Comparison of ENCODE assay signal across 9 mouse cellular contexts in the genomic region with DNA sequence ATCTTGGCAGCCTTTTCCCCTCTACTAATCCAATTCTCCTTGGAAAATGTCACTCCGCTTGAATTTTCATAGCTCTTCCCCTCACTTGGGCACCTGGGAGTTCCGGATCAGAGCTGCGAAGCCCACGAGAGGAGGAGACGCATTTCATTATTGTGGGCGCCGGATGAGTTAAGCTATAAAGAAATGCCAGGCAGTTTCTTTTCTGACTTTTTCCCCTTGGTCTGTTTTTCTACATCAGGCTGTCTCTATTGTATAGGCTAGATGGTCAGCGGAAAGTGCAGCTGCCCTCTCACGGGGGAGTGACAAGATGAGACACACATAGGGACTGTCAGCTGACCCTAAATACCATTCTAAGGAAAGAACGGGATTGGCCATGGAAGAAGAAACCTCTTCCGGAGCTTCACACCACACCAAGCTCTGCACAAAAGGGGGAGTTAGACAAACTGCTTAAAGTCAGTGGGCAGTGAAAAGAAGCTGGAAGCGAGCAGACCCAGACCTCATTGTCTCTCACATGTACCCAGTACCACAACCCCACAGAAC.
DNase-seq lines count a peak whose midpoint lies in the region; ATAC-seq and TF ChIP-seq lines count a peak whose summit lies in the region.
"Had no signal": no experiment of that assay in that cellular context is flagged by ENCODE, and none has a peak within 500 bp of the region (broad histone marks: within the 10 kb centered on the region; RNA-seq: fewer than 3 reads in every experiment).

No protein-coding gene starts in this region.

- no peak for ATAC-seq in erythroblast, adult 5-6 weeks (replicated peaks; ENCODE audit: low FRiP score, poor library complexity, severe bottlenecking)
- no peak for ATAC-seq in megakaryocyte, adult 5-6 weeks (ENCODE audit: poor library complexity, severe bottlenecking)
- no peak for ATAC-seq in heart, postnatal 0 days (ENCODE audit: insufficient read depth, low read depth)
- ATAC-seq in midbrain, embryonic 14.5 days (ENCODE audit: low FRiP score, low TSS enrichment), result no peak
- no peak for ATAC-seq in intestine, embryonic 15.5 days
- no peak for ATAC-seq in forebrain, embryonic 11.5 days (replicated peaks; ENCODE audit: low FRiP score)

- no peak for TF ChIP-seq CTCF in heart, postnatal 0 days (IDR thresholded peaks at IDR 0.05; ENCODE audit: low read depth)

- peak overlapping the region; percentile 14 for H3K4me3 ChIP-seq in erythroblast, embryonic 14.5 days (replicated peaks)
- peak overlapping the region; percentile 90 for H3K4me3 ChIP-seq in megakaryocyte, embryonic 14.5 days (replicated peaks)
- H3K4me3 ChIP-seq in heart, postnatal 0 days (ENCODE audit: low read depth, low read length), result peak overlapping the region; percentile 11; the same call in 1 of the 2 replicates
- H3K4me3 ChIP-seq in midbrain, embryonic 14.5 days (replicated peaks; ENCODE audit: low read depth, low read length), result no peak overlapping the region
- no peak overlapping the region for H3K4me3 ChIP-seq in intestine, embryonic 15.5 days (replicated peaks)
- no peak overlapping the region for H3K4me3 ChIP-seq in forebrain, embryonic 11.5 days (ENCODE audit: low read depth, low read length)

- no peak overlapping the region for H3K9ac ChIP-seq in heart, postnatal 0 days (replicated peaks; ENCODE audit: low read depth, low read length)
- peak overlapping the region; percentile 26; the same call in 1 of the 2 replicates for H3K9ac ChIP-seq in midbrain, embryonic 14.5 days (replicated peaks; ENCODE audit: low read length)
- H3K9ac ChIP-seq in intestine, embryonic 15.5 days, result no peak overlapping the region
- H3K9ac ChIP-seq in forebrain, embryonic 11.5 days (ENCODE audit: low read length), result no peak overlapping the region

- peak overlapping the region; percentile 45 for H3K4me2 ChIP-seq in heart, postnatal 0 days (ENCODE audit: low read depth, low read length)
- peak overlapping the region; percentile 33; the same call in 1 of the 2 replicates for H3K4me2 ChIP-seq in midbrain, embryonic 14.5 days (ENCODE audit: low read length)
- no peak overlapping the region for H3K4me2 ChIP-seq in intestine, embryonic 15.5 days (replicated peaks)
- no peak overlapping the region for H3K4me2 ChIP-seq in forebrain, embryonic 11.5 days (ENCODE audit: low read depth, low read length, severe bottlenecking)

- H3K9me3 ChIP-seq in erythroblast, embryonic 14.5 days (ENCODE audit: control insufficient read depth, low read length), result no peaks in the 10 kb centered on the region
- H3K9me3 ChIP-seq in megakaryocyte, embryonic 14.5 days, result no peaks in the 10 kb centered on the region
- no peaks in the 10 kb centered on the region for H3K9me3 ChIP-seq in heart, postnatal 0 days (replicated peaks; ENCODE audit: control insufficient read depth, low read length)
- no peaks in the 10 kb centered on the region for H3K9me3 ChIP-seq in midbrain, embryonic 14.5 days (ENCODE audit: control insufficient read depth, low read length)
- no peaks in the 10 kb centered on the region for H3K9me3 ChIP-seq in intestine, embryonic 15.5 days
- no peaks in the 10 kb centered on the region for H3K9me3 ChIP-seq in forebrain, embryonic 11.5 days (ENCODE audit: control insufficient read depth, low read length)

- H3K36me3 ChIP-seq in erythroblast, embryonic 14.5 days (ENCODE audit: control insufficient read depth), result no peaks in the 10 kb centered on the region
- no peaks in the 10 kb centered on the region for H3K36me3 ChIP-seq in megakaryocyte, embryonic 14.5 days (replicated peaks; ENCODE audit: low read length)
- no peaks in the 10 kb centered on the region for H3K36me3 ChIP-seq in heart, postnatal 0 days (replicated peaks; ENCODE audit: control insufficient read depth, insufficient read depth, low read length)
- no peaks in the 10 kb centered on the region for H3K36me3 ChIP-seq in midbrain, embryonic 14.5 days (ENCODE audit: control insufficient read depth, insufficient read depth, low read length)
- H3K36me3 ChIP-seq in intestine, embryonic 15.5 days, result no peaks in the 10 kb centered on the region
- H3K36me3 ChIP-seq in forebrain, embryonic 11.5 days (ENCODE audit: control insufficient read depth, insufficient read depth, low read length), result no peaks in the 10 kb centered on the region

- TF ChIP-seq EP300 in heart, postnatal 0 days (IDR thresholded peaks at IDR 0.05; ENCODE audit: low read depth), result no peak

- WGBS in heart, postnatal 0 days, result 36% methylated on average over 12 of the region's 12 CpGs
- WGBS in midbrain, embryonic 14.5 days, result 28% methylated on average over 12 of the region's 12 CpGs
- 72% methylated on average over 12 of the region's 12 CpGs for WGBS in intestine, embryonic 15.5 days
- 73% methylated on average over 12 of the region's 12 CpGs for WGBS in forebrain, embryonic 11.5 days

- H3K27ac ChIP-seq in heart, postnatal 0 days (ENCODE audit: low read depth), result peak overlapping the region; percentile 77
- no peak overlapping the region for H3K27ac ChIP-seq in midbrain, embryonic 14.5 days (replicated peaks; ENCODE audit: low read depth, low read length)
- no peak overlapping the region for H3K27ac ChIP-seq in intestine, embryonic 15.5 days
- no peak overlapping the region for H3K27ac ChIP-seq in forebrain, embryonic 11.5 days (ENCODE audit: low read depth, low read length)

- no peak for DNase-seq in heart, postnatal 0 days (ENCODE audit: low spot score)
- peak; percentile 42 for DNase-seq in midbrain, embryonic 14.5 days
- DNase-seq in forebrain, embryonic 11.5 days (ENCODE audit: low spot score), result no peak
- DNase-seq: right cerebral cortex, postnatal 14 days had no signal

- peaks cover 6% of the 10 kb centered on the region for H3K4me1 ChIP-seq in erythroblast, embryonic 14.5 days (ENCODE audit: control insufficient read depth)
- H3K4me1 ChIP-seq in megakaryocyte, embryonic 14.5 days, result peaks cover 90% of the 10 kb centered on the region
- peaks cover 28% of the 10 kb centered on the region for H3K4me1 ChIP-seq in heart, postnatal 0 days (ENCODE audit: control insufficient read depth, insufficient read depth)
- H3K4me1 ChIP-seq in midbrain, embryonic 14.5 days (ENCODE audit: control insufficient read depth, insufficient read depth, low read length), result peaks cover 3% of the 10 kb centered on the region; the same call in 1 of the 2 replicates
- no peaks in the 10 kb centered on the region for H3K4me1 ChIP-seq in intestine, embryonic 15.5 days (replicated peaks)
- no peaks in the 10 kb centered on the region for H3K4me1 ChIP-seq in forebrain, embryonic 11.5 days (replicated peaks; ENCODE audit: control insufficient read depth, insufficient read depth, low read length)

- no peaks in the 10 kb centered on the region for H3K27me3 ChIP-seq in erythroblast, embryonic 14.5 days (ENCODE audit: control insufficient read depth)
- H3K27me3 ChIP-seq in megakaryocyte, embryonic 14.5 days (replicated peaks), result no peaks in the 10 kb centered on the region
- H3K27me3 ChIP-seq in heart, postnatal 0 days (ENCODE audit: control insufficient read depth, insufficient read depth, low read length), result no peaks in the 10 kb centered on the region
- no peaks in the 10 kb centered on the region for H3K27me3 ChIP-seq in midbrain, embryonic 14.5 days (ENCODE audit: control insufficient read depth, insufficient read depth, low read length)
- no peaks in the 10 kb centered on the region for H3K27me3 ChIP-seq in intestine, embryonic 15.5 days (replicated peaks)
- no peaks in the 10 kb centered on the region for H3K27me3 ChIP-seq in forebrain, embryonic 11.5 days (ENCODE audit: control insufficient read depth, insufficient read depth, low read length)

Comparison
In these comparisons a context has a peak if more than half of its experiments do, and no peak if none do; other contexts are left out.
1. H3K4me3 ChIP-seq: peak in erythroblast, embryonic 14.5 days (single experiment), megakaryocyte, embryonic 14.5 days (single experiment) and heart, postnatal 0 days (single experiment); none in midbrain, embryonic 14.5 days (single experiment), intestine, embryonic 15.5 days (single experiment) and forebrain, embryonic 11.5 days (single experiment).
2. H3K4me2 ChIP-seq: peak in heart, postnatal 0 days (single experiment) and midbrain, embryonic 14.5 days (single experiment); none in intestine, embryonic 15.5 days (single experiment) and forebrain, embryonic 11.5 days (single experiment).